ENCODE assay signal across 12 mouse cellular contexts in the genomic region with DNA sequence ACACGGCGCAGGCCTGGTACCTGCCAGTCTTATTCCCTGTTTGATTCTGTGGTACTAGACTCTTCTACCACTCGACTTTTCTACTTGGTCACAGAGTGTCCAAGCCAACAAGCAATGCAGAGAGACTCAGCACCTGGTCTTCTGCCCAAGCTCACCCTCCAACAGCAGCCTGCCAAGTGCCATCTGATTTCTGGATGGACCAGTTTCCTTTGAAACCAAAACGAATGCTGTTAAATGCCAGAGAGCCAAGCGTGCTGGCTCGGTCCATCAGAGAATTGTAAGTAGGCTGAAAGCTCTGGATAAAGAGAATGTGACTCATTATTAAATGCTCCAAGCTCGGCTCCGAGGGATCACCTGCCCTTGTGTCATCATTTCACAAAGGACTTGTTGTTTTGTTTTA. TPM values are rescaled to one million over a fixed set of nuclear protein-coding genes. Genes with fewer than 3 reads are reported as not detected.
DNase-seq lines count a peak whose midpoint lies in the region; ATAC-seq and TF ChIP-seq lines count a peak whose summit lies in the region.
"Had no signal": no experiment of that assay in that cellular context is flagged by ENCODE, and none has a peak within 500 bp of the region (broad histone marks: within the 10 kb centered on the region; RNA-seq: fewer than 3 reads in every experiment).

No protein-coding gene starts in this region.

- no peak overlapping the region for H3K9ac ChIP-seq in hindbrain, postnatal 0 days (replicated peaks; ENCODE audit: low read length)
- H3K9ac ChIP-seq in hindbrain, embryonic 13.5 days, result no peak overlapping the region

- H3K9me3 ChIP-seq in hindbrain, postnatal 0 days (ENCODE audit: low read length), result no peaks in the 10 kb centered on the region
- no peaks in the 10 kb centered on the region for H3K9me3 ChIP-seq in hindbrain, embryonic 13.5 days

- H3K4me3 ChIP-seq in hindbrain, postnatal 0 days (ENCODE audit: low read length), result no peak overlapping the region
- no peak overlapping the region for H3K4me3 ChIP-seq in hindbrain, embryonic 13.5 days
- H3K4me3 ChIP-seq: erythroblast, embryonic 14.5 days had no signal

- H3K4me2 ChIP-seq in hindbrain, postnatal 0 days (ENCODE audit: low read depth, low read length), result no peak overlapping the region
- no peak overlapping the region for H3K4me2 ChIP-seq in hindbrain, embryonic 13.5 days

- DNase-seq in cerebellum, adult 11-12 months, result peak; percentile 27
- DNase-seq in cerebellum, adult 8-10 months, result no peak
- DNase-seq in hindbrain, postnatal 0 days (ENCODE audit: low spot score), result peak; percentile 56
- peak; percentile 29 for DNase-seq in retina, postnatal 1 day
- no peak for DNase-seq in retina, embryonic 14.5 days (ENCODE audit: low spot score)
- peak; percentile 47 for DNase-seq in fat pad, adult 2 months (ENCODE audit: extremely low read depth, low read depth, low spot score)
- DNase-seq in thymus, adult 18-20 months, result no peak
- DNase-seq: embryo, embryonic 11 days had no signal

- WGBS in hindbrain, postnatal 0 days, result 56% methylated on average over 8 of the region's 8 CpGs
- 77% methylated on average over 8 of the region's 8 CpGs for WGBS in hindbrain, embryonic 13.5 days

- no peak for TF ChIP-seq CTCF in hindbrain, postnatal 0 days (IDR thresholded peaks at IDR 0.05; ENCODE audit: low read depth)

- H3K27me3 ChIP-seq in hindbrain, postnatal 0 days (ENCODE audit: insufficient read depth, low read length), result no peaks in the 10 kb centered on the region
- no peaks in the 10 kb centered on the region for H3K27me3 ChIP-seq in hindbrain, embryonic 13.5 days

- ATAC-seq in hindbrain, postnatal 0 days, result peak; percentile 52; the same call in 1 of the 2 replicates
- ATAC-seq in hindbrain, embryonic 13.5 days (ENCODE audit: low FRiP score), result no peak
- ATAC-seq: inflammation-experienced regulatory T-cells, adult 6 months had no signal

- H3K4me1 ChIP-seq in hindbrain, postnatal 0 days (ENCODE audit: insufficient read depth, low read length), result no peaks in the 10 kb centered on the region
- no peaks in the 10 kb centered on the region for H3K4me1 ChIP-seq in hindbrain, embryonic 13.5 days (replicated peaks)

- H3K36me3 ChIP-seq in hindbrain, postnatal 0 days (ENCODE audit: insufficient read depth, low read length), result no peaks in the 10 kb centered on the region
- H3K36me3 ChIP-seq in hindbrain, embryonic 13.5 days, result no peaks in the 10 kb centered on the region

- no peak overlapping the region for H3K27ac ChIP-seq in hindbrain, postnatal 0 days
- no peak overlapping the region for H3K27ac ChIP-seq in hindbrain, embryonic 13.5 days

RNA-seq across cellular contexts. Expression of gene Cobll1, which starts 16.2 kb away (rescaled TPM):
- 2.4 and 2.5 TPM in 2 replicates for total RNA-seq in hindbrain, postnatal 0 days (2014; rRNA removed)
- 3.3 and 3.5 TPM in 2 replicates for polyA plus RNA-seq in hindbrain, postnatal 0 days (2015; fragmentation: Nextera tagmentation; extraction: Ambion mirVana)
- 2.6 and 3.0 TPM in 2 replicates for polyA plus RNA-seq in hindbrain, embryonic 13.5 days (2015; fragmentation: Nextera tagmentation; extraction: Ambion mirVana)
- total RNA-seq: MEL had no signal
- polyA plus RNA-seq: erythroblast, embryonic 14.5 days had no signal

Comparison
In these comparisons a context has a peak if more than half of its experiments do, and no peak if none do; other contexts are left out.
1. DNase-seq: peak in cerebellum, adult 11-12 months (single experiment), hindbrain, postnatal 0 days (single experiment), retina, postnatal 1 day (single experiment) and fat pad, adult 2 months (single experiment); none in cerebellum, adult 8-10 months (single experiment), retina, embryonic 14.5 days (single experiment) and thymus, adult 18-20 months (0 of 2).